Mouse (Mus musculus) lung, postnatal 0 days (tissue): ENCODE results near the gene Rexo2.

Experiments used
- CTCF ChIP-seq: IDR thresholded peaks from 2 replicates; pipeline ENCODE4 v1.5.1; 2016; ENCODE audit warnings: antibody characterized with exemption, mild to moderate bottlenecking
- EP300 ChIP-seq: IDR thresholded peaks from 2 replicates; pipeline ENCODE4 v1.6.1; 2016; ENCODE audit warnings: antibody characterized with exemption, mild to moderate bottlenecking, control low read depth

- TF ChIP-seq EP300 (no peak), CTCF (peak; percentile 67)
Observed at GRCm38 (mm10) chr9:48447783-48448209, 32.6 kb downstream of the Rexo2 start.
